Mouse (Mus musculus): Measurements from ENCODE around the gene Rhbdd1. TPM values are rescaled to one million over a fixed set of nuclear protein-coding genes. Genes with fewer than 3 reads are reported as not detected.

Gene Rhbdd1
- total and polyA plus RNA-seq, 2 experiments from 2014 or later, result 2.2 to 5.3 TPM

GRCm38 (mm10) chr1:82384106-82384505, 67.9 kb downstream of the Rhbdd1 start:
- Histone ChIP-seq H3K27me3 (ENCODE audit: insufficient read depth, low read length) (no peaks in the 10 kb centered on the region), H3K27ac (ENCODE audit: low read depth, low read length) (no peak overlapping the region), H3K4me2 (ENCODE audit: low read depth) (no peak overlapping the region), H3K9ac (no peak overlapping the region), H3K4me3 (ENCODE audit: low read depth, low read length) (no peak overlapping the region), H3K36me3 (ENCODE audit: insufficient read depth) (no peaks in the 10 kb centered on the region), H3K4me1 (ENCODE audit: insufficient read depth) (no peaks in the 10 kb centered on the region), H3K9me3 (ENCODE audit: low read length) (no peaks in the 10 kb centered on the region)
- no peak for DNase-seq
- WGBS, result 60% methylated on average over 2 of the region's 2 CpGs
- TF ChIP-seq CTCF (IDR thresholded peaks at IDR 0.05; ENCODE audit: low read depth), result no peak
- no peak for ATAC-seq

GRCm38 (mm10) chr1:82385054-82385453, 68.8 kb downstream of the Rhbdd1 start:
- Histone ChIP-seq H3K4me2 (ENCODE audit: low read depth) (no peak overlapping the region), H3K9ac (no peak overlapping the region), H3K4me3 (ENCODE audit: low read depth, low read length) (no peak overlapping the region), H3K27me3 (ENCODE audit: insufficient read depth, low read length) (no peaks in the 10 kb centered on the region), H3K4me1 (ENCODE audit: insufficient read depth) (no peaks in the 10 kb centered on the region), H3K36me3 (ENCODE audit: insufficient read depth) (no peaks in the 10 kb centered on the region), H3K9me3 (ENCODE audit: low read length) (no peaks in the 10 kb centered on the region), H3K27ac (ENCODE audit: low read depth, low read length) (peak overlapping the region; percentile 29; the same call in 1 of the 2 replicates)
- WGBS, result 38% methylated on average over 9 of the region's 9 CpGs
- TF ChIP-seq CTCF (IDR thresholded peaks at IDR 0.05; ENCODE audit: low read depth), result no peak
- no peak for DNase-seq
- ATAC-seq, result no peak

- DNase-seq (peak; percentile 45), ATAC-seq (peak; percentile 78)
- no peaks in the 10 kb centered on the region for H3K4me1 ChIP-seq (ENCODE audit: insufficient read depth)
- no peak overlapping the region for H3K27ac ChIP-seq (ENCODE audit: low read depth, low read length)
- H3K9me3 ChIP-seq (ENCODE audit: low read length), result no peaks in the 10 kb centered on the region
- H3K27me3 ChIP-seq (ENCODE audit: insufficient read depth, low read length), result no peaks in the 10 kb centered on the region
- 20% methylated on average over 4 of the region's 4 CpGs for WGBS
- no peaks in the 10 kb centered on the region for H3K36me3 ChIP-seq (ENCODE audit: insufficient read depth)
- H3K4me3 ChIP-seq (ENCODE audit: low read depth, low read length), result no peak overlapping the region
- H3K9ac ChIP-seq, result no peak overlapping the region
- H3K4me2 ChIP-seq (ENCODE audit: low read depth), result no peak overlapping the region
- no peak for TF ChIP-seq CTCF (IDR thresholded peaks at IDR 0.05; ENCODE audit: low read depth)
These were observed 69.6 kb downstream of the Rhbdd1 start for GRCm38 (mm10) chr1:82385827-82386230.

- no peak for TF ChIP-seq CTCF (IDR thresholded peaks at IDR 0.05; ENCODE audit: low read depth)
- DNase-seq (no peak), ATAC-seq (no peak)
- Histone ChIP-seq H3K4me2 (ENCODE audit: low read depth) (no peak overlapping the region), H3K9me3 (ENCODE audit: low read length) (no peaks in the 10 kb centered on the region), H3K27me3 (ENCODE audit: insufficient read depth, low read length) (no peaks in the 10 kb centered on the region), H3K4me3 (ENCODE audit: low read depth, low read length) (no peak overlapping the region), H3K36me3 (ENCODE audit: insufficient read depth) (no peaks in the 10 kb centered on the region), H3K4me1 (ENCODE audit: insufficient read depth) (no peaks in the 10 kb centered on the region), H3K9ac (no peak overlapping the region), H3K27ac (ENCODE audit: low read depth, low read length) (no peak overlapping the region)
- 30% methylated on average over 6 of the region's 6 CpGs for WGBS
These were observed 70.8 kb downstream of the Rhbdd1 start for GRCm38 (mm10) chr1:82386814-82387771.

GRCm38 (mm10) chr1:82389371-82389770, 73.1 kb downstream of the Rhbdd1 start:
- ATAC-seq, result no peak; the same call in 1 of the 2 replicates

GRCm38 (mm10) chr1:82395371-82395770, 79.1 kb downstream of the Rhbdd1 start:
- WGBS, result 29% methylated on average over 4 of the region's 4 CpGs
- no peak for DNase-seq
- Histone ChIP-seq H3K36me3 (ENCODE audit: insufficient read depth) (no peaks in the 10 kb centered on the region), H3K9ac (no peak overlapping the region), H3K27ac (ENCODE audit: low read depth, low read length) (no peak overlapping the region), H3K4me2 (ENCODE audit: low read depth) (no peak overlapping the region), H3K9me3 (ENCODE audit: low read length) (no peaks in the 10 kb centered on the region), H3K4me3 (ENCODE audit: low read depth, low read length) (no peak overlapping the region), H3K27me3 (ENCODE audit: insufficient read depth, low read length) (no peaks in the 10 kb centered on the region), H3K4me1 (ENCODE audit: insufficient read depth) (no peaks in the 10 kb centered on the region)
- ATAC-seq, result no peak
- TF ChIP-seq CTCF (IDR thresholded peaks at IDR 0.05; ENCODE audit: low read depth), result no peak

More at GRCm38 (mm10) chr1:82389371-82389770, 73.1 kb downstream of the Rhbdd1 start:
- H3K9ac ChIP-seq, result no peak overlapping the region
- H3K27ac ChIP-seq (ENCODE audit: low read depth, low read length), result no peak overlapping the region
- no peaks in the 10 kb centered on the region for H3K9me3 ChIP-seq (ENCODE audit: low read length)
- H3K4me1 ChIP-seq (ENCODE audit: insufficient read depth), result no peaks in the 10 kb centered on the region
- H3K4me3 ChIP-seq (ENCODE audit: low read depth, low read length), result no peak overlapping the region
- WGBS, result 90% methylated on average over 7 of the region's 7 CpGs
- DNase-seq, result no peak
- TF ChIP-seq CTCF (IDR thresholded peaks at IDR 0.05; ENCODE audit: low read depth), result no peak
- H3K27me3 ChIP-seq (ENCODE audit: insufficient read depth, low read length), result no peaks in the 10 kb centered on the region
- H3K36me3 ChIP-seq (ENCODE audit: insufficient read depth), result no peaks in the 10 kb centered on the region
- H3K4me2 ChIP-seq (ENCODE audit: low read depth), result no peak overlapping the region

- H3K4me3 ChIP-seq (ENCODE audit: low read depth, low read length), result no peak overlapping the region
- no peak overlapping the region for H3K4me2 ChIP-seq (ENCODE audit: low read depth)
- no peak for TF ChIP-seq CTCF (IDR thresholded peaks at IDR 0.05; ENCODE audit: low read depth)
- DNase-seq (no peak), ATAC-seq (no peak)
- no peaks in the 10 kb centered on the region for H3K27me3 ChIP-seq (ENCODE audit: insufficient read depth, low read length)
- no peak overlapping the region for H3K9ac ChIP-seq
- no peak overlapping the region for H3K27ac ChIP-seq (ENCODE audit: low read depth, low read length)
- 29% methylated on average over 3 of the region's 3 CpGs for WGBS
- H3K9me3 ChIP-seq (ENCODE audit: low read length), result no peaks in the 10 kb centered on the region
- H3K36me3 ChIP-seq (ENCODE audit: insufficient read depth), result no peaks in the 10 kb centered on the region
- no peaks in the 10 kb centered on the region for H3K4me1 ChIP-seq (ENCODE audit: insufficient read depth)
These were observed 91.5 kb downstream of the Rhbdd1 start for GRCm38 (mm10) chr1:82407786-82408185.

Measured in forebrain, postnatal 0 days (tissue).